Mouse (Mus musculus) embryonic facial prominence, embryonic 10.5 days (tissue): ENCODE data around the gene Pik3r3. TPM values are rescaled to one million over a fixed set of nuclear protein-coding genes. Genes with fewer than 3 reads are reported as not detected.

ENCODE experiments used
- DNase-seq: peaks from one replicate; pipeline ENCODE4 v3.0.0-alpha.2; 2017; ENCODE audit warnings: low spot score
- H3K27ac ChIP-seq: fragments of 300-500 bp; sonication (generic); replicated peaks from 2 replicates; pipeline ENCODE4 v1.5.1; 2016; ENCODE audit warnings: mild to moderate bottlenecking
- H3K27me3 ChIP-seq: fragments of 300-500 bp; sonication (generic); replicated peaks from 2 replicates; pipeline ENCODE4 v1.6.1; 2016; ENCODE audit warnings: low read depth, mild to moderate bottlenecking; ENCODE audit not compliant: poor library complexity, severe bottlenecking
- H3K36me3 ChIP-seq: fragments of 300-500 bp; sonication (generic); replicated peaks from 2 replicates; pipeline ENCODE4 v1.6.1; 2016; ENCODE audit warnings: mild to moderate bottlenecking, moderate library complexity
- H3K4me1 ChIP-seq: fragments of 300-500 bp; sonication (generic); 2 replicates; pipeline ENCODE4 v1.6.1; 2016
- H3K4me3 ChIP-seq: fragments of 300-500 bp; sonication (generic); 2 replicates; pipeline ENCODE4 v1.5.1; 2016; ENCODE audit warnings: mild to moderate bottlenecking, moderate library complexity
- H3K9me3 ChIP-seq: fragments of 300-500 bp; sonication (generic); 2 replicates; pipeline ENCODE4 v1.6.1; 2016; ENCODE audit warnings: mild to moderate bottlenecking
- WGBS: fragments of 180-500 bp; shearing (Covaris S2); methylation state at CpG from one replicate; pipeline ENCODE4 v1.1.7; 2016; 5-methylcytosine and 5-hydroxymethylcytosine counted together
- polyA plus RNA-seq: library from polyadenylated mRNA; unstranded; fragments of >200 nt; fragmentation: Nextera tagmentation; extraction: Ambion mirVana; gene quantifications from 2 replicates; pipeline ENCODE4 v1.2.1, GENCODE M21; 2016

Pik3r3 gene
- polyA plus RNA-seq, 1 experiment from 2014 or later, result 43.7 TPM

DNA sequence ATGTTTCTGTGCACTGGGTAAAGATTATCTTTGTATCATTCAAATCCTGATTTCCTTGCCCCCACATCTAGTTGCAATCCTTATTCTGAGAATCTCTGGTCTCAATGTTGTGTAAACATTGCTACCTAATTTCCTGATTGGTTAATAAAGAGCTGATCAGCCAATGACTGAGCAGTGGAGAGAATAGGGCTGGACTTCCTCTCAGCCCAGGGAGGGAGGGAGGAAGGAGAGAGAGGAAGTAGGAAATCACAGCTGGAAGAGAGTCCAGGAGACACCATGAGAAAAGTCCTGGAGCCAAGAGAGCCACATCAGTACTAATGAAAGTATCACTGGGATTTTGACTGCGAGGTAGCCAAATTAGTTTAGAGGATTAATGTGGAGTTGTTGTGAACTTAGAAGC is 114.9 kb downstream of the Pik3r3 start:
- Histone ChIP-seq H3K4me3 (no peak overlapping the region), H3K9me3 (no peaks in the 10 kb centered on the region), H3K36me3 (peaks cover 6% of the 10 kb centered on the region; the same call in 1 of the 2 replicates), H3K4me1 (no peaks in the 10 kb centered on the region), H3K27me3 (no peaks in the 10 kb centered on the region), H3K27ac (no peak overlapping the region)
- DNase-seq, result no peak
- 89% methylated on average over 1 of the region's 1 CpGs for WGBS

DNA sequence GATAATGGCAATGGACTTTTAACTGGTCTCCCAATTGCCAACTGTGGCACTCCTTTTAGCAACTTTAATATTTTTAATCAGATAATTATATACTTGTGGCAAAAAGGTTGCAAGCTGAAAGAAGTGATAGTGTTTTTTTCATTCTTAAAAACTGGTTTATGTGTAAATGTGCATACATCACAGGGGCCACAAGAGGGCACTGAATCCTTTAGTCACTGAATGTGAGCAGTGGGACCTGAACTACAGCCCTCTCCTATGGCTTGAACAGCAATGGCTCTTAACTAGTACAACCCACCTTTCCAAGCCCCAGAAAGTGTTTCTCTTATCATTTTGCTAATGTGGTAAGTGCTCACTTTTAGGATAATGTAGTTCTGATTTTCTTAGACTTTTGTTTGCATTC is 120.7 kb downstream of the Pik3r3 start:
- Histone ChIP-seq H3K4me1 (no peaks in the 10 kb centered on the region), H3K27me3 (no peaks in the 10 kb centered on the region), H3K36me3 (no peaks in the 10 kb centered on the region), H3K27ac (no peak overlapping the region), H3K9me3 (no peaks in the 10 kb centered on the region), H3K4me3 (no peak overlapping the region)
- peak; percentile 41 for DNase-seq

DNA sequence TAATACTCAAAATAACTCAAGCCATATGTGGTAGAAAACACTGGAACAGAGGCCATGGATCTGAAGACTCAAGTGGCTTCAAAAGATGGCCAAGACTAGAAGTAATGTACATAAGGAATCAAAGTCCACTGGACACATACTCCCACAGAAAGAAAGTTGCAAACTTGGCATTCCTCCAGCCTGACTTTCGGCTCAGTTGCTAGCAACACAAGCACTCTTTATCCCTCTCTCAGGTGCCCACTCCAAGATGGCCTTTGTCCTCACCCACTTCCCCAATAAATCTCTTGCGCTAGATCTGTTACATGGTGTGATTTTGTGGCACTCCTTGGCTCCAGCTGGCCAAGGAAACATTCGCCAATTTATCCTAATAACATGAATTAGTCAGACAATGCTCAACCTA is 131.1 kb downstream of the Pik3r3 start:
- no peak for DNase-seq
- Histone ChIP-seq H3K27me3 (no peaks in the 10 kb centered on the region), H3K4me1 (no peaks in the 10 kb centered on the region), H3K9me3 (no peaks in the 10 kb centered on the region), H3K4me3 (no peak overlapping the region), H3K27ac (no peak overlapping the region), H3K36me3 (peaks cover 11% of the 10 kb centered on the region)
- WGBS, result 93% methylated on average over 3 of the region's 3 CpGs

Other genes starting within 250 kb of the Pik3r3 start
- gene Faah, start 203.7 kb upstream of the Pik3r3 start, polyA plus RNA-seq, result 2.3 and 2.4 TPM in 2 replicates
- 18.2 and 18.7 TPM in 2 replicates for gene Nsun4, start 167.7 kb upstream of the Pik3r3 start, polyA plus RNA-seq
- gene Uqcrh, start 146.5 kb upstream of the Pik3r3 start, polyA plus RNA-seq, result 449 and 463 TPM in 2 replicates
- 76.2 and 76.9 TPM in 2 replicates for gene Lrrc41, start 146.3 kb upstream of the Pik3r3 start, polyA plus RNA-seq
- gene Rad54l, start 97.9 kb upstream of the Pik3r3 start, polyA plus RNA-seq, result 77.2 and 81.1 TPM in 2 replicates
- 57.6 and 61.4 TPM in 2 replicates for gene Pomgnt1, start 97.8 kb upstream of the Pik3r3 start, polyA plus RNA-seq
- gene Lurap1, start 70.3 kb upstream of the Pik3r3 start, polyA plus RNA-seq, result 1.7 and 2.2 TPM in 2 replicates
- 0.11 and 0.24 TPM in 2 replicates for gene Tspan1, start 54.0 kb upstream of the Pik3r3 start, polyA plus RNA-seq
- gene 1700042G07Rik, start 48.2 kb upstream of the Pik3r3 start, polyA plus RNA-seq, result not detected in 2 replicates
- gene Gm49337, start 48.2 kb upstream of the Pik3r3 start, polyA plus RNA-seq, result not detected in 2 replicates
- gene Mast2, start 242.6 kb downstream of the Pik3r3 start, polyA plus RNA-seq, result 16.1 and 17.5 TPM in 2 replicates